Mouse (Mus musculus): ENCODE data around the gene Nav2. TPM values are rescaled to one million over a fixed set of nuclear protein-coding genes. Genes with fewer than 3 reads are reported as not detected.

Gene Nav2
- total RNA-seq, 2 experiments from 2014 or later = 200 to 220 TPM

- intact Hi-C loops (cut with DNase I) = no loop called here
Observed at GRCm38 (mm10) chr7:48996829-48997228, 88.3 kb downstream of the Nav2 start.

GRCm38 (mm10) chr7:48998097-48998496 lies 89.6 kb downstream of the Nav2 start:
- no peak for DNase-seq
- intact Hi-C loops (cut with DNase I) = no loop called here

More at GRCm38 (mm10) chr7:48996829-48997228, 88.3 kb downstream of the Nav2 start:
- no peak for DNase-seq

DNA sequence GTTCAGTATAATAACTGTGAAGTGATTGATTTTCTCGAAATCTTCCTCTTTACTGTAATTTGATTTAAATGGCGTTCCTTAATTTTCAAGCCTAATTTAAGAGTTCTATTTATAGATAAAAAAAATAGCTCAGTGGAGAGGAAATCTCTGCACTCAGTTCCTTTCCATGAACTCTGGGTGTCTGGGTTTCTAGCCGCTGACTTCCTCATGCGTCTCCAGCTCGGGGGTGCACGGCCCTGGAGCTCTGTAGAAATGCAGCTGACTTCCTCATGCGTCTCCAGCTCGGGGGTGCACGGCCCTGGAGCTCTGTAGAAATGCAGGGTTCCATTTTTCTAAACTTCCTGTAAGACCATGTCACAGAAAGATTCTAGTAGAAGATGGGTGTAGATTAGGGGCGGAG lies 90.1 kb downstream of the Nav2 start:
- intact Hi-C loops (cut with DNase I) = no loop called here
- DNase-seq = no peak

DNA sequence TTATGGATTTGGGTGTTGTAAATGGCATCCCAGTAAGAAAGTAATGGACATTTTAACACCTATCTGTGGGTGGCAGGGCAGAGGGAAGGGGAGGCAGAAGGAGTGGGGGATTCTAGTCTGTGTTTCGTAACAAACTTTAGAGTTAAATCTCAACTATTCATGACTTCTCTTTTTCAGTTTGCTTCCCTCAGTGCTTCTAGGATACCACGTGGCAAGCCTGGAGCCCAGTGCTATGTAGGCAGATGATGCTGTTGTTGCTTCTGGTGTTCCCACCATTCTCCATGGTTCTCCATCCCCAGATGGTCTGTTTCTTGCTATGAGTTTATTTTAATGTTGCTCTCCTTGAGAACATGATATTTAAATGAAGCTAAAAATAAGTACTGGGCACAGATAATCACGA lies 92.3 kb downstream of the Nav2 start:
- no peak for DNase-seq
- intact Hi-C loops (cut with DNase I) = no loop called here

DNA sequence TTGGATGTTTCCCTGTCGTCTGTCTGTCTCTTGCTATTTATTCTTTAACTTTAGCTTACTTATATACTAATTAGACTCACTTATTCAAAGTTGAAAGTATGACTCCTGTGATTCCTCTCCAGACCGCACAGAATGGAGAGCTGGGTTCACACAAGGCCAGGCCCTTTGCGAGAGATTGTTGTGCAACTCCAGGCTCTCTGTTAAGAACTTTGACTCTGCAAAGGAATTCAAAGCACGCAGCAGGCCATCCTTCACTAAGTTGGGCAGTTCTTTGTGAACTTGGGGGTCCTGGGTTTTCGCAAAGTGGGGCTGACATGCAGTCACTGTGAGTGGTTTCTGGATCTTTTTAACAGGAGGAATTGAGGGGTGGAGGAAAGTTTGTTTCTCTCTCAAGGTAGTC lies 95.9 kb downstream of the Nav2 start:
- DNase-seq = no peak
- intact Hi-C loops (cut with DNase I) = no loop called here

GRCm38 (mm10) chr7:49006886-49007285 lies 98.4 kb downstream of the Nav2 start:
- intact Hi-C loops (cut with DNase I) = no loop called here
- no peak for DNase-seq

DNA sequence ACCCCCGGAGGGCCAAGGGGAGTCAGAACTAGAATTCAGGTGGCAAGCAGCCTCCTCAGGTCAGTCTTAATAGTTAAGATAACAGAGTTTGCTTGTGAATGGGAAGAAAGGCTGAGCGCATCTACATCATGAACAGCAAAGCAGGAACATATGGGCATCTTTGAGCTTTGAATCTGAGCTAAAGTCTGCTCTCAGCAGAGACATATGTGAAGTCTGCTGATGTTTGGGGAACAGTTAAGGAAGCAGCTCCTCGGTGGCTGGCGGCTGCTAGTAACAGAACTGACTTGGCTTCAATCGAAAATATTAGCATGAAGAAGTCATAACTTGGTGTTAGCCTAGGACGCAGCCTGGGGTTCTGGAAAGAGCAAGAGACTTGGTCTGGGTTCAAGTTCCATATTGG lies 102.2 kb downstream of the Nav2 start:
- no peak for DNase-seq
- intact Hi-C loops (cut with DNase I) = no loop called here

GRCm38 (mm10) chr7:49012027-49012426 lies 103.5 kb downstream of the Nav2 start:
- no peak for DNase-seq
- intact Hi-C loops (cut with DNase I) = no loop called here

DNA sequence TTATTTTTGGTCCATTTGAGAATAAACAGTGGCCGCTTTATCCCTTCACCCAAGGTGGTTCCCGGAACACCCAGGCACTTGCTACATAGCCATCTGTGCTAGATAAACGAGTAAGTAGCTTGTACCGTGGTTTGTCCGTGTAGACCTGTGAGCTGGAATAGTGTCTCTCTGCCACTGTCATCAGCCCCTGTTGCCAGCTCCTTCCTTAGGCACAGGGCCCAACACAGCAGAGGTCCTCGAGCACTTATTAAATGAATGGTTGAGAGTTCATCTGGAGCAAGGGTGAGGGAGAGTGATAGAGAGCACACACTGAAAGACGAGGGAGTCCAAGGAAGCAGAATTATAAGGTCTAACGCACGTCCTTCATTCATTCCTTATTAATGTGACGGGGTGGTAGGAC lies 106.0 kb downstream of the Nav2 start:
- intact Hi-C loops (cut with DNase I) = no loop called here
- peak; percentile 28 for DNase-seq

DNA sequence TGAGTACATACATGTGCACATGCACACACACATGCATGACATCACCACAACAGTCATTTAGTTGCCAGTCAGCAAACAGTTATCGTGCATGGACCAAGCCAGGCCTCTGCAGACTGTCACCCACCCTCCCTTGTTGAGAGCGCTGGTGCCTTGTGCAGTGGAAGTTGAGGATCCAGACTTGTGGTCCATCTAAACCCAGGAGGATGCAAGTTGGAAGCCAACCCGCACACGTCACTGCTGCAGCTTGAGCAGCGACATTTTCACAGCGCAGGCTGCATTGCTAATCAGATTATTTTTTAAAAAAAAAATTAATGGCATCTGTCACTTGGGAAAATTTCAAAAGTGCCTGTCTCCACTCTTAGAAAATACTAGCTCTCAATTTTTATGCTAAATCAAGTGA lies 106.8 kb downstream of the Nav2 start:
- DNase-seq = peak; percentile 27
- intact Hi-C loops (cut with DNase I) = no loop called here

- peak; percentile 70 for DNase-seq
- intact Hi-C loops (cut with DNase I) = no loop called here
Observed at GRCm38 (mm10) chr7:49016088-49016487, 107.6 kb downstream of the Nav2 start.

GRCm38 (mm10) chr7:49017794-49018193 lies 109.3 kb downstream of the Nav2 start:
- intact Hi-C loops (cut with DNase I) = no loop called here

DNA sequence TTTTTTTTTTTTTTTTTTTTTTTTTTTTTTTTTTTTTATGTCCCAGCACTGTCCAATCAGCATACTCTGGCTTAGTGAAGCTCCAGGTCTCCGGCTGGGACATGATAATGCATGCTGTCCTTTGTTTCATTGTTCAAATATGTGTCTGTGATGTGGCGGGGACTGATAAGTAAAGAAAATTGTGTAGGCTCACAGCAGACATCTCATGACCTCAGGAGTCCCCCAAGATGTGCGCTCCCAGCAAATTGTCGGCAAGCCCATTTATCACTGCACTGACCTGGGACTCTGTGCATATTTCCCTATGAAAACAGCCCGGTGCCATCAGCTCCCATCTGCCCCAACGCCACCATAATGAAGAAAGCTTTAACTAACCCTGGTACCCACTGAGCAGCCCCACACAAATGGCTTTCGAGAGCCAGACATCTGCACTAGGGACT lies 110.0 kb downstream of the Nav2 start:
- intact Hi-C loops (cut with DNase I) = no loop called here
- DNase-seq = peak; percentile 51

More at GRCm38 (mm10) chr7:49017794-49018193, 109.3 kb downstream of the Nav2 start:
- no peak for DNase-seq

DNA sequence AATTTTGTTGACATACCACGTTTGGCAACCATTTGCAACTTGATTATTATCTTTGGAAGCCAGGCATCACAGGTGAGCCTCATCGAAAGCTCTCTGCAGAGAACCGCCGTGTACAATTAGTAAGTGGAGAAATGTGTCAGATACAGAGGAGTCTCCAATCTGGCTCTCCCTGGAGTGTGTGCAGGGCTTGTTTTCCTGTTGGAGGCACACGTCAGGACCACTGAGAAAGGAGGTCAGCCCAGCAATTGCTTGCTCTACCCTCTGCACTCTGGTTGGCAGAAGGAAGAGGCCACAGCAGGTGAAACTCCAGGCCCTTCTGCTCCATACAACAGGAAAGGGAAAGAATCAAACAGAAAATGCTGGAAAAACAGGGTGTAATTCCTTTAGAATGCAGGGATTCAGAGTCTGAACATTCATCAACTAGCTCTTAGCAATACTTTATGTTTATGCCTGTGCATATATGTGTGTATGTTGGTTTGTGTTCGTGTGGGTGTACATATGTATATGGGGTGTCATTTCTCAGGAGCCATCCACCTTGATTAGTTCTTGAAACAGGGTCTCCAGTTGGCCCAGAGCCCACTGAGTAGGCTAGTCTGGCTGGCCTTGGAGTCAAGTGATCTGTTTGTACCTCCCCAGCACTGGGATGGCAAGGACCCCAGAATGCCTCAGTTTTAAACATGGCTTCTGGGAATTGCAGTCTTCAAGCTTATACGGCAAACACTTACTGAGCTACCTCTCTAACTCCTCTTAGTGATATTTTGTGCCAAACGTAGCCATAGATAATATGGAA lies 116.7 kb downstream of the Nav2 start:
- intact Hi-C loops (cut with DNase I) = no loop called here
- DNase-seq = peak; percentile 72

DNA sequence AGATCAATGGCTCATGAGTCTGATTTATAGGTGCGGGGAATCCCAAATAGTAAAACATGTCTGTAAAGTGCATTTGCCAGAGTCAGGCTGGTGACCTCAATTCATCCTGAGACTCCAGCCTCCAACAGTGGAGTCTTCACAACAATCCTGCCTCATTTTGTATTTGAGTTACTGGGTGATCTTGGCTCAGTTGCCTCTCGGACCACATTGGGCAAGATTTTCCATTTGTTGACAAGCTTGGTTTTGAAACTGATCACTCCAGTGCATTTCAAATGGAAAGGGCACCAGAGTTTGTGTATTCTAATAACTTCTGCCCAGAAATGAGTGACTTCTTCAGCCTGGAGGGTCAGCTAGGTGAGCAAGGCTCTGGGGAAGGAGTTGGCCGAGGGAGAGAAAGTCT lies 117.5 kb downstream of the Nav2 start:
- intact Hi-C loops (cut with DNase I) = no loop called here
- no peak for DNase-seq

GRCm38 (mm10) chr7:49026466-49026865 lies 118.0 kb downstream of the Nav2 start:
- no peak for DNase-seq
- intact Hi-C loops (cut with DNase I) = no loop called here

- intact Hi-C loops (cut with DNase I) = no loop called here
Observed at GRCm38 (mm10) chr7:49029282-49030012, 120.9 kb downstream of the Nav2 start.

GRCm38 (mm10) chr7:49032216-49032615 lies 123.7 kb downstream of the Nav2 start:
- no peak for DNase-seq
- intact Hi-C loops (cut with DNase I) = no loop called here

More at GRCm38 (mm10) chr7:49029282-49030012, 120.9 kb downstream of the Nav2 start:
- DNase-seq = peak; percentile 50

GRCm38 (mm10) chr7:49034253-49034652 lies 125.7 kb downstream of the Nav2 start:
- DNase-seq = no peak

DNA sequence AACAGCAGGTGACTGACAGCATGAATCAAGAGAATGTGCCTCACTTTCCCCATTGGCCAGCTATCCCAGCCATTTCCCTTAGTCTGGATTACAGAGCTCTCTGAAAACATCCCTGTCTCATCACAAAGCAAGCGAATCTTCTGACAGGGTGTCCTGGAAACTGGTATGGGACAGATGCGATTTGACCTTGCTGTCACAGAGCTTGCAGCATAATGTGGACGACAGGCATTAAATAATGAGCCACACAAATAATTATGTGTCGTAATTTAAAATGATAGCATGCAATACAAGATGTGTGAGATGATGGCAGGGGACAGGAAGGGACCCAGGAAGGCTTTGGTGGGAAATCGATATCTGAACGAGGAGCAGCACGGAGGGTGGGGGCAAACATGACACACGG lies 131.6 kb downstream of the Nav2 start:
- intact Hi-C loops (cut with DNase I) = no loop called here
- DNase-seq = no peak

More at GRCm38 (mm10) chr7:49034253-49034652, 125.7 kb downstream of the Nav2 start:
- intact Hi-C loops (cut with DNase I) = no loop called here

- intact Hi-C loops (cut with DNase I) = no loop called here
- DNase-seq = no peak
Observed at GRCm38 (mm10) chr7:49041334-49042070, 133.0 kb downstream of the Nav2 start.

All from left cerebral cortex, postnatal 4 days (tissue).